Mouse (Mus musculus): Measurements from ENCODE around the gene Hist1h2ae.
A peak's percentile ranks its signal among the peaks of the same experiment; 100 is the strongest.
"Not testable (repeated sequence)": the region's sequence is repeated elsewhere in the genome, so short reads cannot be mapped to it uniquely, and the experiment has no call there.

The Hist1h2ae gene

GRCm38 (mm10) chr13:23571022-23571503 is at the start of gene Hist1h2ae, which contains the start of gene Hist1h2bg:
TSS of gene Hist1h2ae (minus strand) at chr13:23571220.
TSS of gene Hist1h2bg (plus strand) at chr13:23571396.
- DNase-seq (ENCODE audit: low spot score), result peak; percentile 97

GRCm38 (mm10) chr13:23620056-23620732 is 49.2 kb upstream of the Hist1h2ae start:
- DNase-seq (ENCODE audit: low spot score), result no peak

- no peak for DNase-seq (ENCODE audit: low spot score)
Measured at GRCm38 (mm10) chr13:23611638-23612037, 40.6 kb upstream of the Hist1h2ae start.

- no peak for DNase-seq (ENCODE audit: low spot score)
Measured at GRCm38 (mm10) chr13:23610393-23610792, 39.4 kb upstream of the Hist1h2ae start.

GRCm38 (mm10) chr13:23609844-23610243 is 38.8 kb upstream of the Hist1h2ae start:
- DNase-seq (ENCODE audit: low spot score), result no peak

- peak; percentile 67 for DNase-seq (ENCODE audit: low spot score)
Measured at GRCm38 (mm10) chr13:23609209-23609608, 38.2 kb upstream of the Hist1h2ae start.

GRCm38 (mm10) chr13:23605052-23605451 is 34.0 kb upstream of the Hist1h2ae start:
- DNase-seq (ENCODE audit: low spot score), result no peak

- no peak for DNase-seq (ENCODE audit: low spot score)
Measured at GRCm38 (mm10) chr13:23604452-23604851, 33.4 kb upstream of the Hist1h2ae start.

GRCm38 (mm10) chr13:23603182-23603699 is 32.2 kb upstream of the Hist1h2ae start:
- no peak for DNase-seq (ENCODE audit: low spot score)

- DNase-seq (ENCODE audit: low spot score), result peak; percentile 90
Measured at GRCm38 (mm10) chr13:23597957-23598356, 26.9 kb upstream of the Hist1h2ae start.

- peak; percentile 68 for DNase-seq (ENCODE audit: low spot score)
Measured at GRCm38 (mm10) chr13:23595622-23596372, 24.8 kb upstream of the Hist1h2ae start.

- DNase-seq (ENCODE audit: low spot score), result no peak
Measured at GRCm38 (mm10) chr13:23595185-23595584, 24.2 kb upstream of the Hist1h2ae start.

- DNase-seq (ENCODE audit: low spot score), result peak; percentile 39
Measured at GRCm38 (mm10) chr13:23593051-23593770, 22.2 kb upstream of the Hist1h2ae start.

- no peak for DNase-seq (ENCODE audit: low spot score)
Measured at GRCm38 (mm10) chr13:23592614-23593013, 21.6 kb upstream of the Hist1h2ae start.

GRCm38 (mm10) chr13:23591886-23592285 is 20.9 kb upstream of the Hist1h2ae start:
- not testable (repeated sequence) for DNase-seq (ENCODE audit: low spot score)

GRCm38 (mm10) chr13:23591206-23591605 is 20.2 kb upstream of the Hist1h2ae start:
- DNase-seq (ENCODE audit: low spot score), result no peak

- peak; percentile 38 for DNase-seq (ENCODE audit: low spot score)
Measured at GRCm38 (mm10) chr13:23586940-23587225, 15.9 kb upstream of the Hist1h2ae start.

- DNase-seq (ENCODE audit: low spot score), result peak; percentile 63
Measured at GRCm38 (mm10) chr13:23586099-23586939, 15.3 kb upstream of the Hist1h2ae start.

- peak; percentile 97 for DNase-seq (ENCODE audit: low spot score)
Measured at GRCm38 (mm10) chr13:23585442-23586098, 14.6 kb upstream of the Hist1h2ae start.

- DNase-seq (ENCODE audit: low spot score), result peak; percentile 87
Measured at GRCm38 (mm10) chr13:23585029-23585441, 14.0 kb upstream of the Hist1h2ae start.

GRCm38 (mm10) chr13:23584331-23584730 is 13.3 kb upstream of the Hist1h2ae start:
- peak; percentile 56 for DNase-seq (ENCODE audit: low spot score)

All from c-Kit-positive CD71-positive TER-119-positive erythroid progenitor cells, embryonic 14.5 days (primary cell).